Mouse (Mus musculus) adrenal gland, adult 8-10 months (tissue): ENCODE results near the gene Gm281. TPM values are rescaled to one million over a fixed set of nuclear protein-coding genes. Genes with fewer than 3 reads are reported as not detected.
"Not testable (repeated sequence)": the region's sequence is repeated elsewhere in the genome, so short reads cannot be mapped to it uniquely, and the experiment has no call there.

Experiments
- DNase-seq: peaks from one replicate; pipeline ENCODE4 v3.0.0; 2022
- total RNA-seq, 4 experiments: library from RNA; stranded (reverse); gene quantifications; 2 replicates each; pipeline ENCODE4 v1.2.4; 2022

The Gm281 gene
- not detected for total RNA-seq

GRCm38 (mm10) chr14:13914387-13915082 lies at the start of gene Gm281:
TSS of gene Gm281 (minus strand) at chr14:13914478.
- DNase-seq, result no peak

GRCm38 (mm10) chr14:13963527-13963926 lies 49.2 kb upstream of the Gm281 start:
- DNase-seq, result no peak

- DNase-seq, result no peak
These were observed 48.2 kb upstream of the Gm281 start for GRCm38 (mm10) chr14:13962476-13962875.

GRCm38 (mm10) chr14:13961401-13962112 lies 47.3 kb upstream of the Gm281 start, which contains the start of the genes Atxn7 and Thoc7:
TSS of gene Atxn7 (plus strand) at chr14:13961440.
TSS of gene Thoc7 (minus strand) at chr14:13961852.
- DNase-seq, result peak; percentile 33

GRCm38 (mm10) chr14:13960482-13961325 lies 46.4 kb upstream of the Gm281 start:
- DNase-seq, result peak; percentile 39

- DNase-seq, result no peak
These were observed 45.8 kb upstream of the Gm281 start for GRCm38 (mm10) chr14:13960079-13960478.

- not testable (repeated sequence) for DNase-seq
These were observed 37.9 kb upstream of the Gm281 start for GRCm38 (mm10) chr14:13952151-13952550.

GRCm38 (mm10) chr14:13950401-13950800 lies 36.1 kb upstream of the Gm281 start:
- DNase-seq, result no peak

- DNase-seq, result no peak
These were observed 34.1 kb upstream of the Gm281 start for GRCm38 (mm10) chr14:13948345-13948744.

GRCm38 (mm10) chr14:13944686-13945085 lies 30.4 kb upstream of the Gm281 start:
- DNase-seq, result no peak

- DNase-seq, result no peak
These were observed 19.7 kb upstream of the Gm281 start for GRCm38 (mm10) chr14:13934052-13934371.

GRCm38 (mm10) chr14:13933290-13934051 lies 19.2 kb upstream of the Gm281 start:
- DNase-seq, result no peak

- peak; percentile 7 for DNase-seq
These were observed 3.4 kb upstream of the Gm281 start for GRCm38 (mm10) chr14:13917630-13918029.

GRCm38 (mm10) chr14:13917208-13917607 lies 2.9 kb upstream of the Gm281 start:
- DNase-seq, result no peak

- no peak for DNase-seq
These were observed 929 bp upstream of the Gm281 start for GRCm38 (mm10) chr14:13915207-13915606.

- DNase-seq, result no peak
These were observed 4.1 kb downstream of the Gm281 start for GRCm38 (mm10) chr14:13910148-13910547.

- DNase-seq, result no peak
These were observed 7.1 kb downstream of the Gm281 start for GRCm38 (mm10) chr14:13907145-13907544.

- no peak for DNase-seq
These were observed 7.8 kb downstream of the Gm281 start for GRCm38 (mm10) chr14:13906461-13906860.

- peak; percentile 8 for DNase-seq
These were observed 12.6 kb downstream of the Gm281 start for GRCm38 (mm10) chr14:13901611-13902067.

- DNase-seq, result no peak
These were observed 19.1 kb downstream of the Gm281 start for GRCm38 (mm10) chr14:13895198-13895597.

- DNase-seq, result no peak
These were observed 20.5 kb downstream of the Gm281 start for GRCm38 (mm10) chr14:13893748-13894147.

- DNase-seq, result no peak
These were observed 52.9 kb downstream of the Gm281 start for GRCm38 (mm10) chr14:13861416-13861815.
